Mouse (Mus musculus): ENCODE measurements around the gene Cenpc1.

Cenpc1 gene

DNA sequence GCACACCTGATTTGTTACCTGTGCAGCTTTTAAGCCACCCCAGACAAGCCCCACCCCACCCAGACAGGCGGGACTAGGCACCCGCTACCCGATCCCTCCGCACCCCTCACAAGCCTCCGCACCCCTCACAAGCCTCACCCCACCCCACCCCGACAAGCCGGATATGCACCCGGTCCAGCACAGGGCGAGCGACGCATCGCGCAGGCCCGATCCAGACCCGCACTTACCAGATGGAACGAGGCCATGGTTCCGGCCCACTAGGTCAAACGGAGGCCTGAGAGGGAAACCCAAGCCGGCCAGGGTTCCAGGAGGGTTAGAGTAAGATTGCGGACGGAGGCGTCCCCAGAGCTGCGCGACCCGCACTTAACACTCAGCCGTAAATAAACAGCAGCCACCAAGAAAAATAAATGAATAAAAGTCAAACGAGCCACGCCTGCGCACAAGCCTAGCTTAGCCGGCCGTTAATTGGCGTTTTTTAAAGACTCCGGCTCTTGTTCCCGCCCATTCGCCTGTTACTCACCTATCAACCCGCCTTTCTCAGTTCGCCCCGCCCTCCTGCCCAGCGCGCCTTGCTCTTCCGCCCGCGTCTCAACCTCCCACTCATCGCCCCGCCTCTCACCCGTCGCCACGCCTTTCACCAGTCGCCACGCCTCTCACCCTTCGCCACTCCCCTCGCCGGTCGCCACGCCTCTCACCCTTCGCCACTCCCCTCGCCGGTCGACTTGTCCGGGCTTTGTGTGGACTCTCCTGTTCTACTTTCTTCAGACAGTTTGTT lies at the start of gene Cenpc1:
Cenpc1 (minus strand) TSS at position 483 of the 775 bp plus-strand sequence.
- peak; percentile 98 for DNase-seq

DNA sequence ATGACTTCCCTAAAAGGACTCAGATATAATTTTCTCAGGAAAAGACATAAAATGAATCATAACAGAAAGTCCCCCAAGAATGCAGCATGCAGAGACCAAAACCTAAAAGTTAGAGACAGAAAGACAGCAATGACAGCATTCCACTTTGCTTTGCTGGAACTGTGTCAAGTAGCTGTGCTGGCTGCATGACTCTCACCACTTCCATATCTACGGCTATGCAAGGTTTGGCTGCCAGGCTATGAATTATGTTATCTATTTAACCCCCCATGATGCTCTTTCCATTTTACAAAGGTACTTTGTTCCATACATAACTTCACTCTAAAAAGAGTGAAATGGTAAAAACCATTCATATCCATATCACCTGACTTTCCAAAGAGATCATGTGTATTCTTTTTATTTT lies 48.6 kb upstream of the Cenpc1 start:
- no peak for DNase-seq

DNA sequence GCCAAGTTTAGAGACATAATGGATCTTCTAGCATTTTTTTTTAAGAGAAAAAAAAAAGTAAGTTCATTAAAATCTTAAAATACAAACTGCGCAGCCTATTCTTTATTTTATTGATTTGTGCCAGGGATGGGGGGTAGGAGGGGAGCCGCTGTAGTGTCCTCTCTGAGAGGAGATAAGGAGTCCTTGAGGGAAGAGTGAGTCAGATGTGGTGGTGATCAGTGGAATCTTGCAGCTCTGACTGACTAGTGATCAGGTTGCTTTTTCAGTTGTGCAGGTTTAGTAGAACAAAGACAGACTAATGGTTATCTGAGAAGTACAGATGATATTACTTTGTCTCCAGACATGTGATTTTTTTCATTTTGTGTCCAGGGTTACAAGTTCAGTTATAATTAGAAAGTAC lies 47.7 kb upstream of the Cenpc1 start:
- no peak for DNase-seq

DNA sequence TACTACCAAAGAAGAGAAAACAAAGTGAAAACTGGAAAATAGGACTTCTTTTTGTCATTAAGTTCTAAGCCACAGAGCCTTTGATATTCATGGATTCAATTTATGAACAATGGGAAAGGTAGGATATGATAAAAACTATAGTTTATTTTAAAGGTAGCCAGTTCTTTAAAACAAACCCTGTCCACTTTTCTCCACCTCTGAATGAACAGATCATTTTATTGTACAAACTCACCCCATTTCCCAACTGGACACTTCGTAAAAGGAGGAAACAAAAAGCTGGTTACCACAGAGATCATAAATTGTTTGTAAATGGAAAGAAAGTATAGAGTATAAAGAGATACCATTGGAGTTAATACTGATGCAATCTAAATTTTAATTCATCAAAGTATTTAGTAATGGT lies 45.7 kb upstream of the Cenpc1 start:
- no peak for DNase-seq

DNA sequence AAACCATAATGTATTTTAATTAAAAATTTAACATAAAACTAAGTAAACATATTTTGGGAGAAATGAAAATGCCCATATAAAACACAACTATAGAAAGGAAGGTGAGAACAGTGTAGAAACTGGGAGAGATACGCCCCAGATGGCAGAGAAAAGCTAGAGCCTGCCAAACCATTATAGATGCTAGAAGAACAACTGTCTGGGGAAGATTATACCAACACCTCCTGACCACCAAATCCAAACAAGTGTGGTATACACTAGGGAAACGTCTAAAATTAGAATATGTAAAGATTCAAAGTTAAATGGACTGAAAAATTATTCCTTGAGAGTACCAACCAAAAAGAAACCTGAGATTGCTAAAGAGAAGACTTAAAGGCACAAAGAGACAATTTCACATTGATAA lies 41.2 kb upstream of the Cenpc1 start:
- no peak for DNase-seq

DNA sequence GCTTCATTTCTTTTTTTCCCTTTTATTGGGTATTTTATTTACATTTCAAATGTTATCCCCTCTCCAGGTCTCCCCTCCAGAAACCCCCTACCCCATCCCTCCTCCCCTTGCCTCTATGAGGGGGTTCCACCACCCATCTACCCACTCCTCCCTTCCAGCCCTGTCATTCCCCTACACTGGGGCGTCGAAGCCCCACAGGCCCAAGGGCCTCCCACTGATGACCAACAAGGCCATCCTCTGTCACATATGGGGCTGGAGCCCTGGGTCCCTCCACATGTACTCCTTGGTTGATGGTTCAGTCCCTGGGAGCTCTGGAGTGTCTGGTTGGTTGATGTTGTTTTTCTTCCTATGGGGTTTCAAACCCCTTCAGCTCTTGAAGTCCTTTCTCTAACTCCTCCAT lies 36.8 kb upstream of the Cenpc1 start:
- DNase-seq, result no peak

DNA sequence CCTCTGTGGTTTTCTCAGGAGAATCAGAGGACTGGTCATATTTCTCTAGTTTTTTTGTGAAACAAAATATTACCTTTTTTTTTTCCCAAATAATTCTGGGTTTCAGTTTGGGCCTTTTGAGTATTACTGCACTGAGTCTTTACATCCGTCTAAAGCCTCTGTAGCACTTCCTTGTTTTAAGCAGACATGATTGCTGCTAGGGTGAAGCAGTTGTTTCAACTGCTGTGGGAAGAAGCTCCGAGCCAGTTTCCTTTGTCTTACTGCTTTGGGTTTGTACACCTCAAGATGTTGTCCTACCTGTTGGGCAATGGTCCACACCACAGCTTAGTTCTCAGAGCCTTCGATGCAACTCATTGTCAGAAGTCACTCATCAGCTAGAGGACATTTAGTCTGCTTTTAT lies 35.2 kb upstream of the Cenpc1 start:
- DNase-seq, result no peak

DNA sequence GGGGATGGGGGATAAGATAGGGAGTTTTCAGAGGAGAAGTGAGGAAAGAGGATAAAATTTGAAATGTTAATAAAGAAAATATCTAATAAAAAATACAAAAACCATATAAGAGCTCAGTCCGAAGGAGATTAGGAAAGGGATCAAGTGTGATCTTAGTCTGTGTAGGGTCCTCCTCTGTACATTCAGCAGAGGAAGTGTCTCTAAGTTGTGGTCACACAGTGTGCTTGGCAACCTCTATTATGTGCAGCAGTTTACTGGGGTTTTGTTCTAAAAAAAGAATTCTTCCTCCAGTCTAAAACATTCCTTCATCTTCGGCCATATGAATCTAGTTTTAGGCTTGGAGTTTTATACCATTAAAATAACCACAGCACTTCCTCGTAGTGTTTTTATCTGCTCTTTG lies 33.6 kb upstream of the Cenpc1 start:
- no peak for DNase-seq

DNA sequence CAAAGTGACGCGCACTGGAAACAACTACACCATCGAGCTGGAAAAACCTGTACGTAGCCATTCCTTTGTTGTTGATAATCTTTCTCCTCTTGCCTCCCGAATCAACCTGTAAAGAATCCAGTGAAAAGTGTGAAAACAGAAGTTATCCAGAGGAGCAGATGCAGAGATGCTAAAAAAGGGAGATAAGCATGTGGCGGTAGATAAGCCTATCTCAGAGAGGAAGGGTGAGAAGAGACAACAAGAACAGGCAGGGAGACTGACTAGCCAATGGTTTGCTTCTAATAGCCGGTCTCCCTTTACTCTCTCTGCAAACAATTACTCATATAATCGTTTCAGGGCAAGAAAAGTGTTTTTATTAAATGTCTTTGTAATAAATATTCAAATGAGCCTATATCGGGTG lies 29.4 kb upstream of the Cenpc1 start:
- DNase-seq, result no peak

DNA sequence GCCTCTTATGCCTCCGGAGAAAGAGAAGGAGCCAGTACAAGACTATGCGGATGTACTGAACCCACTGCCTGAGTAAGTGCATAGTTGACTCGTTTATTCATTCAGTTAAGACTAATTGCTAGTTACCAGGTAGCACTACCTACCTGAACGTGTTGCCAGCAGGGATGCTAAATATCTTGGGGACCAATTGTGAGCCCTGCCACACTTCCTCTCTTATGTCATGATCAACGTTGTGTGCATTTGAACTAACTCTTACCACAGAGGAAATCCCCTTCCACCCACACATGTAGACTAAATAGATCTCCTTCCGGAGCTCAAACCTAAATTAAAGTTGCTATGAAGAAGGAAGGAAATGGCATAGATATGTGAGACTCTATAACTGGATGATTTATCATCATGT lies 21.4 kb upstream of the Cenpc1 start:
- no peak for DNase-seq

DNA sequence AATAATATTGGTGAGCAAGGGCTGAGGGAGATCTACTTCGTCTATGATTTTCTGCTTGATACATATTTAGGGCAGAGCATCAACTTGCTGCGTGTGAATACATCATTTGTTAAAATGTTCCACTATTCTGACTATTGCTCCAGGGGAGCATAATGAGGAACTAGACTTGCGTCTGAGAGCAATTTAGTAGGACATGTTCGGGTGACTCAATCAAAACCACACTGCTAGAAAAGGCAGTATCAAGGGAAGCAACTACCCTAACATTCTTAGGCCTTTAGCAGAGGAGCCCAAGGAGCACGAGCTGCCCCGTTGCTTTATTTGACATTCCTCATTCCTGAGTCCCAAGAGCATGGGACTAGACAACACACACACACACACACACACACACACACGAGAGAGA lies 19.6 kb upstream of the Cenpc1 start:
- no peak for DNase-seq

DNA sequence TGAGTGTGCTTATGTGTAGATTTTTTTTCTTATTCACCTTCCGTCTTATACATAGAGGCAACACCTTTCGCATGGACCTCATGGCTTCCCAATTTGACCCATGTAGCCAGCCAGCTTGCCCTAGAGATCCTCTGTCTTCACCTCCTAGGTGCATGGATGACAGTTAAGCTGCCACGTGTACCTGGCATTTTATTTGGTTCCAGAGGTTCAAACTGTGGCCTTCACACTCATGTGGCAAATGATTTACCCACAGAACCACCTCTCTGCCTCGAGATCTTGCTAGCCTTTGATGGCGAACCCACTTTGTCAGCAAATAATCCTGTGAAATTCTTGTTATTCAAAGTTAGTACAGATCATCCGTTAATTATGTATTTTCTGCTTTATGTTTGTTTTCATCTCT lies 18.6 kb upstream of the Cenpc1 start:
- DNase-seq, result no peak

DNA sequence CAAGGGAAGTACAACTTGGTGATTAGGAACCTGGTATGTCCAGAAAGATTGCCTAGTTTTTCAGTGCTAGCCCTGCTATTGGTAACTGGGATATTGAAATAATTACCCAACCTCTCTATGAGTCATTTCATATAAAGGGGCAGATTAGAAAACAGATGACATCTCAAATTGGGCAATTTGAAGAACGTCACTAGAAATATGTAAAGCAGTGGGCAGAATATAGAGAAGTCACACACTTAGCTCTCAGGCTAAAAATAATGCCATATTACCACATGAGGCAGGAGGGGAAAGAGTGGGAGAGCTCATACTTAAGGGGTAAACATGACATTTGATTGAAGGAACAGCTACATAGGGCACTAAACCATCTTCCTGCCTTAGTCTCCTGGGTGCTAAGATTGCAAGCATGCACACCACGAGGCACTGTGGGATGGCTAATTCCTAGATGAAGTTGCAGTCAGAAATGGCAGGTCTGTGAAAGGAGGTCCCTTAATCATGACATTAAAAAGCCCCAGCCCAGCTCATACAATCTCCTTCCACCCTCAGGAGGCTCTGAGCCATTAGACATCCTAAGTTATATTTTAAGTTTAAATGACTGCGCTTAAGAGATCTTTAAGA lies 13.4 kb upstream of the Cenpc1 start:
- DNase-seq, result no peak

DNA sequence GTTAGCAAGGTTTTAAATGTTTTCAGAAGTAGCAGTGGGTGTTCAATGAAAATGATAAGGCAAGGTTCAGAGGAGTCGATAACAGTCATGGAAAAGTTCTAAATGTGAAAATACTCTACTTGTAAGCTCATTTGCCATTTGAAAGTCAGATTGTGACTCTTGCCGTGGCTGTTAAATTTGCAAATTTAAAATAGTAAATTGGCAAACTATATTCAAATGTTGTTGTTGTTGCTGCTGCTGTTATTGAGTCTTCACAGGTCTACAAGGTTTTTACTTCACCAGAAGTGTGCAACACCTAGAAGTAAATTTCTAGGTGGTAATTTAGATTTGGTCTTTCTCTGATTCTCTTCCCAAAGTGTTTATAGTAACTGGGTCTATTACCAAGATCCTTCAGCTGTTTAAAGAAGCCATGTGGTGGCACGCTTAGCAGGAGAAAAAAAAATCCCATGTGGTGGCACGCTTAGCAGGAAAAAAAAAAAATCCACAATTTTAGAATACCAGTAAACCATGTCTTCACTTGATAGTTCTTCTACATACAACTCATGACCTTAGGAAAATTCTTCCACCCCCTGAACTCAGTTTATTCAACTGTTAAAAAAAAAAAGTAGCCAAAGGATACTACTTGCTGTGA lies 7.5 kb upstream of the Cenpc1 start:
- no peak for DNase-seq

DNA sequence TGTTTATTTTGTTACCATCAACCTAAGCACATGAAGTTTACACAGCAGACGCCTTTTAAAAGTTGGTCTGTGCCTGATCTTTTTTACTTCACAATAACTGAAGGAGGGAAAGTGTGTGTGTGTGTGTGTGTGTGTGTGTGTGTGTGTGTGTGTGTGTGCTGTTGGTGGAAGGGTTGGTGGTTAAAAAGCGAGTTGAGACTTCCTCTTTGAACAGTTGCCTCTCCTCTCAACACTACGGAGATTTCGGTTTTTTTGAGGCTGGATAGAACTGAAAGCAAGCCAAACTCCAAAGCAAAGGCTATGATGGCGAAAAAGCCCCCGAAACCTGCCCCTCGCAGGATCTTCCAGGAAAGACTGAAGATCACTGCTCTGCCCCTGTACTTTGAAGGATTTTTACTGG lies 6.2 kb upstream of the Cenpc1 start, which contains the start of gene Stap1:
Stap1 (plus strand) TSS at position 209 of the 400 bp plus-strand sequence.
- DNase-seq, result no peak

DNA sequence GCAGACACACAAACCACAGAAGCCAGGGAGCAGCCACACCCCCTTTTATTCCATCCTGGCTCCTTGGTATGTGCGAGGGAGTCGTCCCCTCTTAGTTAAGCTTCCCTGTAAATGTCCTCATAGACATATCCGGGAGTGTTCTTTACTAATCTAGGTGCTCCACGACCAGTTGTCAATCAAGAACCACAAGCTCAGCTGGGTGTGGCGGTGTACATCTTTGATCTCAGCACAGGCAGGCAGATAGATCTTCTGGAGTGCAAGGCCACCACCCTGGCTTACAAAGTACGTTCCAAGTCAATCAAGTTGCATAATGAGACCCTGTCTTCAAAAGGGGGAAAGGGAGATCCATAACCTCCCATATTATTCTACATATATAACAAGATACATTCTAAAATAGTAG lies 3.7 kb upstream of the Cenpc1 start:
- DNase-seq, result no peak

DNA sequence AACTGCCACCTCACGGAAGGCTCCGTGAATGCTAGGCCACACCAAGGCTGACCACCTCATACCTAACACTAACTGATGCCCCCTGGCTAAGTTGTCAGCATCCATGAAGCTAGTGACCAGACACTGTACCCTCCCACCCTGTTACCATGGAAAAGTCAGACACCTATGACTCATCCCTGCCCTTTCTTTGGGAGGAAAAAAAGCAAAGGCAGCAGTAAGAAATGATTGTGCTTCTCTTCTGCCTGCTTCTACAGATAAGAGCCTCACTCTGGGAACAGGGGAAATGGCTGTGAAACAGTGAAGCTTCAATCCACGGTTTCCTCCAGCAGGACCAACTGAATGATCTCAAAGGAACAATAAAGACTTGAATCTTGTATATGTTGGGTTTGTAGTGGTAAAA lies 3.1 kb upstream of the Cenpc1 start:
- no peak for DNase-seq

DNA sequence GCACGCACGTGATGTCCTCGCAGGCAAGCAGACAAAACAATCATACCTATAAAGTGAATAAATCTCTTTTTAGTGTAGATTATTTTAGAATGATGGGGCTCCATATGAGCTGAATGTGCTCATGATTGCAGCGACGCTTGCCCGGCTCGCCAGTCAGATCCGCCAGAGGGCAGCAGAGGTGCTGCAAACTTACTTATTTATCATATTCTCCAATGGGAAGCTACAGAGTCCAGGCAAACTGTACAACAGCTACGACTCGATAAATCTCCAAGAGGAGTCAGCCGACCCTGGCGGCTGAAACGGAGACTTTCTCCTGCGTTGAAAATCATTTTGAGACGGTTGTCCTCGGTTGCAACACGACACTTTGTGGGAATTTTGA lies 1.2 kb upstream of the Cenpc1 start:
- DNase-seq, result peak; percentile 85 to 86

DNA sequence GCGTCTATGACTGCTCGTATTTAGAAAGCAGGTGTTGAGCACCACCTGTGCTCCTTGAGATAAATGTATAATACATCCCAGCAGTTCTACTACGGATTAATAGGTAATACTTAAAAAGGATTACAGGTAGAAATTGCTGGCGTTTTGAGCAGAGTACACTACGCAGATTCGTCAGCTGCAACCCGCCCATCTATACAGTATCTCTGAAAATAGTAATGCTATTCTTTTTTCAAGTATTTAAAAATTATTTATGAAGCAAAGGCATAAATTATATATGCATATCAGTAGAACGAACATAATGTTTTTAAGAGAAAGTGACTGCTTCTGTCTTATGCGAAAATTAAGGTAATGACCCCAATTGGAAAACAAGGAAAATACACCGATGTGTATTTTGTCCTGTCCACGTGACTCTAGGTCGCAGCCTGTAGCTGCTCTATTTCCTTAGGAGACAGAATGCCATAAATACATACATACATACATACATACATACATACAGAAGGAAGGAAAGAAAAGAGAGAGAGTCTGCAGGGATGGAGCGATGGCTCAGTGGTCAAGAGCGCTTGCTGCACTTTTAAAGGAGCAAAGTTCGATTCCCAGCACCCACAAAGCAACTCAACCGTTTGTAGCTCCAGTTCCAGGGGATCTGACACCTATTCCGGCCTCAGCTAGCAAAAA lies 630 bp upstream of the Cenpc1 start:
- DNase-seq, result no peak

DNA sequence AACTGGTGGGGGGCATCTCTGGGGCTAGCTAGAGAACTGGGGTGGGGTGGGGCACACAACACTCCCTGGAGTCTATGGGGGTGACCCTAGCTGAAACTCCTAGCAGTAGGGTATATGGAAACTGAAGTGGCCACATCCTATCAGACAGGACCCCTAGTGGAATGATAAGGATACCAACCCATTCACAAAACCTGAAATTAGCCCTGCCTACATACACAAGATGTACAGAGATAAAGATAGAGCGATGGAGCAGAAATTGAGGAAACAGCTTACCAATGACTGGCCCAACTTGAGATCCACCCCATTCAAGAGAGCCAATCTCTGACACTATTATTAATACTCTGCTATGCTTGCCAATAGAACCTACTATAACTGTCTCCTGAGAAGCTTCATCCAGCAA lies 1.9 kb downstream of the Cenpc1 start:
- no peak for DNase-seq

DNA sequence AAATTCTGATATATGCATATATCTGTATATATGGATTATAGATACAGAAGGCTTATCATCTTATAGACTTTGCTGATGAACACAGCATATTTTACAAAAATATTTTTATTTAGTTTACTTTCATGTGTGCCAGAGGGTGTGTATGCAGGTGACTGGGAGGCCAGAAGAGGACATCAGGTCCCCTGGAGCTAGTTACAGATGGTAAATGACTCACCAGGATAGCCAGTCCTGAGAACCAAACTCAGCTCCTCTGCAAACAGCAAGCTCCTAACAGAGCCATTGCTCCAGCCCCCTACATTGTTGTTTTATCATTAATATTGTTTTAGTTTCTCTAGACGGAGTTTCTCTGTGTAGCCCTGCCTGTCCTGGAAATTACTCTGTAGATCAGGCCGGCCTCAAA lies 35.6 kb downstream of the Cenpc1 start:
- no peak for DNase-seq

DNA sequence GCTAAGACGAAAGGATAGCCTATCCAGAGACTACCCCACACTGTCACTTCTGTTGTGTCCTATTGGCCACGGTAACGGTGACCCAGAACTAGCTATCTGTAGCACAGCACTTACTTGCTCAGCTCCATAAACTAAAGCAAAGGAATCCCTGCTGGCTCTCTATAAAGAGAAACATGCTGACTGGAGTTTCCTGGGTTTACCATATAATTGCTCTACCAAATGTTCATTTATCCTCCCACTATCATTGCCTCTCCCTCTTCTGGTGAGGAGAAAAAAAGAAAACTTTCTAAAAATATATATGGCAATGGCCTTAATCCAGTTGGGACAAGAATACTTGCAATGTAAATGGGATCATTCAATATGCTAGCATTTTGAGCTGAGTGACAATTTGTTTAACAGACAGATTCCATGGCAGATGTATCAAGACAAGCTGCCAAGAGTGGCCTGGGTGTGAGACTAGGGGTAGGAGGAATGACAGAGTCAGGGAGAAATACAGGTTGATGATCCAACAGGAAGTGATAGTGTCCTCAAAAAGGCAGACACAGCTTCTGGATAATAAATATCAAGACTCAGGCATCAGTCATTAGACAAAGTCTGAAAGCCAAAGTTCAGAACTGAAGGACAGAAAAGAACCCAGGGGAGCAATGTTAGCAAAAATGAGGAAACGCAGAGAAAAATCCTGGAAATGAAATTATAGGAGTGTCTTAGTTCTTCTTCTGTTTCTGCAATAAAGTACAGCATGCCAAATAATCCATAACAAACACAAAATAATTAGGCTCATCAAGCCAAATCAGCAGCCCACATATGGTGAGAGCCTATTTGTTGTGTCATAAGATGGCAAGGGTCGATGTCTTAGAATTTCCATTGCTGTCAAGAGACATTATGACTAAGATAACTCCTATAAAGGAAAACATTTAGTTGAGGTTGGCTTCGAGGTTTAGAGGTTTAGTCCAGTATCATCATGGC lies 68.6 kb downstream of the Cenpc1 start:
- DNase-seq, result no peak

DNA sequence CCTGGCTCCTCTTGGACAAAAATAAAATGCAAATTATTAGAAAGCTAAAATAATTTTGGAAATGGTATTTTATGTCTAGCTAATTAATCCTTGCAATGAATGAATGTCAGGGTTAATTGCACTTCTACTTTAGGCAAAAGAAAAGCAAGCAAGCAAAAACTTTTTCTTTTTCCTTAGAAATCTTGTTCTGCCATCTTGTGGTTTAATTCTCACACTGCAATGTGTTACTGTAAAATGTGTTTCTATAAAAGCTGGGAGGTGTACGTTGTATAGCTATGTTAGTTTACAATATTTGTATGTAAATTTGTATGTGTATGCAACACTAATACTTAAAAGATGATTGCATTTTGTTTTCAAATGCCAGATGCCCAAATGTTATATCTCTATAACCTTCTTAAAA lies 70.8 kb downstream of the Cenpc1 start:
- DNase-seq, result no peak

Data from lung, adult 18-20 months (tissue).